Comparison of ENCODE assay signal across 24 mouse cellular contexts in genomic region chr11:4488798-4489197, GRCm38 (mm10). TPM values are rescaled to one million over a fixed set of nuclear protein-coding genes. Genes with fewer than 3 reads are reported as not detected.
DNase-seq lines count a peak whose midpoint lies in the region; ATAC-seq and TF ChIP-seq lines count a peak whose summit lies in the region.
"Had no signal": no experiment of that assay in that cellular context is flagged by ENCODE, and none has a peak within 500 bp of the region (broad histone marks: within the 10 kb centered on the region; RNA-seq: fewer than 3 reads in every experiment).

No protein-coding gene starts in this region.

- no peak; the same call in 1 of the 2 replicates for TF ChIP-seq RAD21 in CH12.LX (IDR thresholded peaks at IDR 0.05; ENCODE audit: low read depth, low read length)

- in situ Hi-C loops in CH12.LX (cut with MboI; ENCODE audit: low pct_ligation_motif_present, low pct_unique_long_range_greater_than_20kb, low sequenced_read_pairs) = no loop called here

- peak; percentile 88 for TF ChIP-seq EP300 in CH12.LX (IDR thresholded peaks at IDR 0.05; ENCODE audit: low read length)

- peak overlapping the region; percentile 97 for H3K27ac ChIP-seq in liver, embryonic 12.5 days
- peak overlapping the region; percentile 85 for H3K27ac ChIP-seq in CH12.LX (ENCODE audit: insufficient read depth, low read depth)
- peak overlapping the region; percentile 96 for H3K27ac ChIP-seq in liver, embryonic 13.5 days
- H3K27ac ChIP-seq in liver, embryonic 15.5 days (replicated peaks) = peak overlapping the region; percentile 94
- H3K27ac ChIP-seq in forebrain, embryonic 15.5 days (replicated peaks) = no peak overlapping the region
- H3K27ac ChIP-seq: embryonic facial prominence, embryonic 10.5 days; embryonic facial prominence, embryonic 12.5 days; forebrain, embryonic 13.5 days had no signal

- peak overlapping the region; percentile 59; the same call in 1 of the 2 replicates for H3K9ac ChIP-seq in liver, embryonic 12.5 days
- no peak overlapping the region for H3K9ac ChIP-seq in CH12.LX (ENCODE audit: insufficient read depth, low read depth)
- peak overlapping the region; percentile 65 for H3K9ac ChIP-seq in liver, embryonic 13.5 days
- H3K9ac ChIP-seq in liver, embryonic 15.5 days = peak overlapping the region; percentile 50; the same call in 1 of the 2 replicates
- no peak overlapping the region for H3K9ac ChIP-seq in forebrain, embryonic 15.5 days (replicated peaks)
- H3K9ac ChIP-seq: embryonic facial prominence, embryonic 12.5 days; forebrain, embryonic 13.5 days had no signal

- H3K9me3 ChIP-seq in liver, embryonic 12.5 days (replicated peaks) = no peaks in the 10 kb centered on the region
- H3K9me3 ChIP-seq in CH12.LX (replicated peaks; ENCODE audit: low read length) = no peaks in the 10 kb centered on the region
- H3K9me3 ChIP-seq in liver, embryonic 13.5 days (replicated peaks) = no peaks in the 10 kb centered on the region
- H3K9me3 ChIP-seq in liver, embryonic 15.5 days (replicated peaks) = no peaks in the 10 kb centered on the region
- no peaks in the 10 kb centered on the region for H3K9me3 ChIP-seq in forebrain, embryonic 15.5 days
- H3K9me3 ChIP-seq: embryonic facial prominence, embryonic 10.5 days; embryonic facial prominence, embryonic 12.5 days; forebrain, embryonic 13.5 days; G1E had no signal

- DNase-seq in liver (no peak), CH12.LX (ENCODE audit: extremely low read depth) (peak; percentile 89)
- no peak for DNase-seq in liver, embryonic 13.5 days
- DNase-seq in lung, postnatal 14 days = no peak
- DNase-seq in right cerebral cortex, postnatal 14 days = no peak
- DNase-seq: adrenal gland, adult 8-10 months; adrenal gland, postnatal 14 days; adrenal gland, postnatal 36 days; cerebellum, adult 11-12 months; cerebellum, adult 2 months; cerebellum, adult 9-10 months; cerebellum, postnatal 10 days; cerebellum, postnatal 25 days had no signal

- H3K4me3 ChIP-seq in liver, embryonic 12.5 days = no peak overlapping the region
- no peak overlapping the region for H3K4me3 ChIP-seq in CH12.LX (replicated peaks in 1 of 3; ENCODE audit: low read depth in 2 of 3, low read length in 2 of 3, poor library complexity in 1 of 3)
- no peak overlapping the region for H3K4me3 ChIP-seq in liver, embryonic 13.5 days (replicated peaks)
- H3K4me3 ChIP-seq in liver, embryonic 15.5 days (replicated peaks) = no peak overlapping the region
- H3K4me3 ChIP-seq in forebrain, embryonic 15.5 days = no peak overlapping the region
- H3K4me3 ChIP-seq: embryonic facial prominence, embryonic 10.5 days; embryonic facial prominence, embryonic 12.5 days; forebrain, embryonic 13.5 days had no signal

- dilution Hi-C loops in CH12.LX (cut with MboI; ENCODE audit: extremely low pct_ligation_motif_present, extremely low pct_unique_long_range_greater_than_20kb, low sequenced_read_pairs) = no loop called here

- H3K4me2 ChIP-seq in liver, embryonic 12.5 days = peak overlapping the region; percentile 52; the same call in 1 of the 2 replicates
- peak overlapping the region; percentile 14 for H3K4me2 ChIP-seq in CH12.LX (ENCODE audit: insufficient read depth, low read depth, poor library complexity, severe bottlenecking)
- peak overlapping the region; percentile 49; the same call in 1 of the 2 replicates for H3K4me2 ChIP-seq in liver, embryonic 13.5 days
- no peak overlapping the region for H3K4me2 ChIP-seq in liver, embryonic 15.5 days
- no peak overlapping the region for H3K4me2 ChIP-seq in forebrain, embryonic 15.5 days (replicated peaks)
- H3K4me2 ChIP-seq: embryonic facial prominence, embryonic 12.5 days; forebrain, embryonic 13.5 days had no signal

- 92% methylated on average over 2 of the region's 2 CpGs for WGBS in liver, embryonic 12.5 days (ENCODE audit: insufficient replicate concordance)
- 88% methylated on average over 2 of the region's 2 CpGs for WGBS in liver, embryonic 13.5 days (ENCODE audit: insufficient replicate concordance)
- 85% methylated on average over 2 of the region's 2 CpGs for WGBS in liver, embryonic 15.5 days (ENCODE audit: insufficient replicate concordance)
- 98% methylated on average over 2 of the region's 2 CpGs for WGBS in forebrain, embryonic 15.5 days

- no peak for ATAC-seq in liver, embryonic 12.5 days
- no peak for ATAC-seq in liver, embryonic 13.5 days (ENCODE audit: low read depth)
- ATAC-seq in liver, embryonic 15.5 days (ENCODE audit: insufficient read depth) = no peak
- ATAC-seq in forebrain, embryonic 15.5 days (replicated peaks) = no peak
- ATAC-seq: activated CD4-positive, CD25-positive, alpha-beta regulatory T cell, adult 4 months; forebrain, embryonic 13.5 days; forebrain, embryonic 16.5 days; Patski had no signal

- H3K27me3 ChIP-seq in liver, embryonic 12.5 days (replicated peaks) = no peaks in the 10 kb centered on the region
- no peaks in the 10 kb centered on the region for H3K27me3 ChIP-seq in CH12.LX (replicated peaks)
- H3K27me3 ChIP-seq in liver, embryonic 13.5 days = no peaks in the 10 kb centered on the region
- no peaks in the 10 kb centered on the region for H3K27me3 ChIP-seq in liver, embryonic 15.5 days
- no peaks in the 10 kb centered on the region for H3K27me3 ChIP-seq in forebrain, embryonic 15.5 days
- H3K27me3 ChIP-seq: embryonic facial prominence, embryonic 12.5 days; forebrain, embryonic 13.5 days; Patski had no signal

- TF ChIP-seq POLR2A in CH12.LX (IDR thresholded peaks at IDR 0.05; ENCODE audit: low read depth, low read length) = no peak; the same call in 1 of the 2 replicates

- no peak for TF ChIP-seq CTCF in CH12.LX (conservative IDR thresholded peaks at IDR 0.05 in 1 of 2, IDR thresholded peaks at IDR 0.05 in 1 of 2; ENCODE audit: low read depth in 2 of 2, low read length in 2 of 2)

- H3K4me1 ChIP-seq in liver, embryonic 12.5 days = peaks cover 42% of the 10 kb centered on the region
- H3K4me1 ChIP-seq in CH12.LX (ENCODE audit: control insufficient read depth in 1 of 2, insufficient read depth in 2 of 2) = peaks cover 18 to 38% of the 10 kb centered on the region in 2 experiments
- H3K4me1 ChIP-seq in liver, embryonic 13.5 days (replicated peaks) = peaks cover 56% of the 10 kb centered on the region
- H3K4me1 ChIP-seq in liver, embryonic 15.5 days (replicated peaks) = peaks cover 56% of the 10 kb centered on the region
- H3K4me1 ChIP-seq in forebrain, embryonic 15.5 days = peaks cover 7% of the 10 kb centered on the region
- H3K4me1 ChIP-seq: embryonic facial prominence, embryonic 10.5 days; embryonic facial prominence, embryonic 12.5 days had no signal

- no peaks in the 10 kb centered on the region for H3K79me2 ChIP-seq in CH12.LX (replicated peaks; ENCODE audit: control insufficient read depth, extremely low read depth, insufficient read depth, poor library complexity, severe bottlenecking)

- peaks cover 100% of the 10 kb centered on the region for H3K36me3 ChIP-seq in liver, embryonic 12.5 days
- peaks cover 69 to 91% of the 10 kb centered on the region in 2 experiments for H3K36me3 ChIP-seq in CH12.LX (replicated peaks in 1 of 2; ENCODE audit: control insufficient read depth in 1 of 2, insufficient read depth in 1 of 2, low read length in 1 of 2)
- H3K36me3 ChIP-seq in liver, embryonic 13.5 days = peaks cover 100% of the 10 kb centered on the region
- peaks cover 100% of the 10 kb centered on the region for H3K36me3 ChIP-seq in liver, embryonic 15.5 days (replicated peaks)
- peaks cover 88% of the 10 kb centered on the region for H3K36me3 ChIP-seq in forebrain, embryonic 15.5 days

TF ChIP-seq in CH12.LX, 34 proteins besides CTCF, POLR2A, EP300 and RAD21 (continues in another document):
- TF ChIP-seq POLR2AphosphoS2 (IDR thresholded peaks at IDR 0.05; ENCODE audit: low read depth, low read length) (no peak), PAX5 (IDR thresholded peaks at IDR 0.05; ENCODE audit: low read length) (no peak), RCOR1 (conservative IDR thresholded peaks at IDR 0.05; ENCODE audit: low read depth, low read length) (peak; percentile 52; the same call in 1 of the 2 replicates), MAX (IDR thresholded peaks at IDR 0.05; ENCODE audit: low read length) (peak; percentile 82), TBP (conservative IDR thresholded peaks at IDR 0.05; ENCODE audit: low read depth, low read length) (peak; percentile 15; the same call in 1 of the 2 replicates), ZMIZ1 (IDR thresholded peaks at IDR 0.05; ENCODE audit: low read depth, low read length) (no peak), ZC3H11A (IDR thresholded peaks at IDR 0.05; ENCODE audit: low read depth, low read length) (no peak), ZKSCAN1 (IDR thresholded peaks at IDR 0.05; ENCODE audit: borderline replicate concordance, low read depth, low read length) (no peak), E2F4 (IDR thresholded peaks at IDR 0.05; ENCODE audit: insufficient replicate concordance, low read depth, low read length) (no peak), MYC (IDR thresholded peaks at IDR 0.05; ENCODE audit: low read depth, low read length) (peak; percentile 92), MAZ (IDR thresholded peaks at IDR 0.05; ENCODE audit: low read depth, low read length) (no peak), GABPA (IDR thresholded peaks at IDR 0.05; ENCODE audit: insufficient replicate concordance, low read depth, low read length) (no peak), HCFC1 (IDR thresholded peaks at IDR 0.05; ENCODE audit: low read depth, low read length) (no peak; the same call in 1 of the 2 replicates), BHLHE40 (IDR thresholded peaks at IDR 0.05; ENCODE audit: low read depth, low read length) (peak; percentile 74), IRF4 (IDR thresholded peaks at IDR 0.05; ENCODE audit: low read depth, low read length) (peak; percentile 96), ETS1 (conservative IDR thresholded peaks at IDR 0.05; ENCODE audit: low read depth, low read length) (peak; percentile 69), USF2 (conservative IDR thresholded peaks at IDR 0.05; ENCODE audit: low read depth, low read length) (no peak), KAT2A (IDR thresholded peaks at IDR 0.05; ENCODE audit: insufficient replicate concordance, low read length) (no peak), MXI1 (IDR thresholded peaks at IDR 0.05; ENCODE audit: low read depth, low read length) (no peak), NELFE (IDR thresholded peaks at IDR 0.05; ENCODE audit: low read depth, low read length) (no peak), ZNF384 (IDR thresholded peaks at IDR 0.05; ENCODE audit: low read depth, low read length) (peak; percentile 77), CHD1 (IDR thresholded peaks at IDR 0.05; ENCODE audit: low read depth, low read length) (no peak)

RNA-seq across cellular contexts. Expression of gene Hormad2, which starts 47.9 kb away (rescaled TPM):
- 0.67 and 0.77 TPM in 2 replicates for polyA plus RNA-seq in liver, embryonic 12.5 days (2016; fragmentation: Nextera tagmentation; extraction: Ambion mirVana)
- total RNA-seq in CH12.LX (2012; rRNA removed) (not detected in 2 replicates), CH12.LX (2014; rRNA removed) (not detected in 2 replicates)
- polyA plus RNA-seq in CH12.LX (2012; ENCODE audit: insufficient read length, low read depth) = not detected in 2 replicates
- polyA plus RNA-seq in liver, embryonic 13.5 days (2015; fragmentation: Nextera tagmentation; extraction: Ambion mirVana) = 0.68 and 0.90 TPM in 2 replicates
- polyA plus RNA-seq in liver, embryonic 15.5 days (2015; fragmentation: Nextera tagmentation; extraction: Ambion mirVana) = 0.18 and 0.20 TPM in 2 replicates
- not detected in 2 replicates for polyA plus RNA-seq in forebrain, embryonic 15.5 days (2015; fragmentation: Nextera tagmentation; extraction: Ambion mirVana)
- polyA plus RNA-seq: C2C12, Patski had no signal

Comparison
In these comparisons a context has a peak if more than half of its experiments do, and no peak if none do; other contexts are left out.
1. H3K4me2 ChIP-seq: peak in liver, embryonic 12.5 days (single experiment), CH12.LX (single experiment) and liver, embryonic 13.5 days (single experiment); none in liver, embryonic 15.5 days (single experiment) and forebrain, embryonic 15.5 days (single experiment).
2. H3K9ac ChIP-seq: peak in liver, embryonic 12.5 days (single experiment), liver, embryonic 13.5 days (single experiment) and liver, embryonic 15.5 days (single experiment); none in CH12.LX (single experiment) and forebrain, embryonic 15.5 days (single experiment).